Mouse (Mus musculus) heart, postnatal 0 days (tissue): ENCODE results near the gene Foxl2. TPM values are rescaled to one million over a fixed set of nuclear protein-coding genes. Genes with fewer than 3 reads are reported as not detected.

ENCODE experiments used
- ATAC-seq: fragments of 200-750 bp; cut with Nextera tagmentation; 2 replicates; pipeline ENCODE4 v1.8.0; 2017; ENCODE audit warnings: low read depth, moderate number of reproducible peaks, moderate library complexity; ENCODE audit not compliant: insufficient read depth
- DNase-seq: peaks from one replicate; pipeline ENCODE4 v3.0.0-alpha.2; 2016; ENCODE audit warnings: low spot score
- H3K27ac ChIP-seq: fragments of 300-500 bp; sonication (generic); 2 replicates; pipeline ENCODE4 v1.5.1; 2014; ENCODE audit warnings: low read depth, mild to moderate bottlenecking
- H3K27me3 ChIP-seq: fragments of 300-500 bp; sonication (generic); 2 replicates; pipeline ENCODE4 v1.6.1; 2014; ENCODE audit warnings: low read length, mixed read lengths; ENCODE audit not compliant: control insufficient read depth, insufficient read depth
- H3K36me3 ChIP-seq: fragments of 300-500 bp; sonication (generic); replicated peaks from 2 replicates; pipeline ENCODE4 v1.6.1; 2014; ENCODE audit warnings: low read length, mixed read lengths; ENCODE audit not compliant: control insufficient read depth, insufficient read depth
- H3K4me1 ChIP-seq: fragments of 300-500 bp; sonication (generic); 2 replicates; pipeline ENCODE4 v1.6.1; 2014; ENCODE audit warnings: antibody characterized with exemption; ENCODE audit not compliant: control insufficient read depth, insufficient read depth
- H3K4me2 ChIP-seq: fragments of 300-500 bp; sonication (generic); 2 replicates; pipeline ENCODE4 v1.6.1; 2014; ENCODE audit warnings: low read depth, mild to moderate bottlenecking, low read length, moderate library complexity
- H3K4me3 ChIP-seq: fragments of 300-500 bp; sonication (generic); 2 replicates; pipeline ENCODE4 v1.5.1; 2014; ENCODE audit warnings: low read depth, low read length
- H3K9ac ChIP-seq: fragments of 300-500 bp; sonication (generic); replicated peaks from 2 replicates; pipeline ENCODE4 v1.6.1; 2014; ENCODE audit warnings: low read depth, low read length, mixed read lengths
- H3K9me3 ChIP-seq: fragments of 300-500 bp; sonication (generic); replicated peaks from 2 replicates; pipeline ENCODE4 v1.6.1; 2016; ENCODE audit warnings: low read length; ENCODE audit not compliant: control insufficient read depth
- CTCF ChIP-seq: IDR thresholded peaks from 2 replicates; pipeline ENCODE4 v1.5.1; 2016; ENCODE audit warnings: antibody characterized with exemption, control low read depth, low read depth
- EP300 ChIP-seq: IDR thresholded peaks from 2 replicates; pipeline ENCODE4 v1.6.1; 2016; ENCODE audit warnings: antibody characterized with exemption, low read depth
- WGBS: fragments of 180-500 bp; shearing (Covaris S2); extraction: QIAGEN DNeasy Blood & Tissue Kit; methylation state at CpG from one replicate; pipeline ENCODE4 v1.1.7; 2014; 5-methylcytosine and 5-hydroxymethylcytosine counted together
- polyA plus RNA-seq: library from polyadenylated mRNA; unstranded; fragments of >200 nt; fragmentation: Nextera tagmentation; extraction: Ambion mirVana; gene quantifications from 2 replicates; pipeline ENCODE4 v1.2.1, GENCODE M21; 2015
- total RNA-seq: library from RNA; depleted of rRNA; stranded (reverse); fragments of >200 nt; gene quantifications from 2 replicates; pipeline ENCODE4 v1.2.3, GENCODE M21; 2014; ENCODE audit warnings: low replicate concordance

The Foxl2 gene
- total and polyA plus RNA-seq, 2 experiments from 2014 or later, result not detected

DNA sequence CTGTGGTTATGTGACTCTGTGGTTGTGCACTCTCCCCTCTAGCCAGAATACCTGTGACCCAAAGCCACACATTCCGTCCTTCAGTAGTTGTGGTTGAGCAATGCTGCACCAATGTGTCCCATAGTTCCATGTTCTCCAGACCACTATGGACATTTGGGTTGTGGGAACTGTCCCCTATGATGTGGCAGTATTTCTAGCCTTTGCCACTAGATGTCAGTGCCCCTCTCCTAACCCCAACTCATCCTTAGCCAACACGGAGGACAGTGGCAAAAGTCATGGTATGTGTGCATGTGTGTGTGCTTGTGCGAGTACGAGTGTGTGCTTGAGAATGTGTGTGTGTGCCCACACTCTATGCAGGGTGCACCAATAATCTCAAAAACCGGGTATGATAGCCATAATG is 21.4 kb downstream of the Foxl2 start:
- Histone ChIP-seq H3K4me1 (0 out of 2 replicates have a peak, but pooled peaks cover 8% of the 10 kb centered on the region), H3K9ac (no peak overlapping the region), H3K27ac (no peak overlapping the region), H3K9me3 (no peaks in the 10 kb centered on the region), H3K27me3 (peaks cover 72% of the 10 kb centered on the region), H3K4me2 (no peak overlapping the region), H3K4me3 (no peak overlapping the region), H3K36me3 (no peaks in the 10 kb centered on the region)
- no peak for ATAC-seq
- WGBS, result 40% methylated on average over 5 of the region's 5 CpGs
- peak; percentile 46 for TF ChIP-seq CTCF
- no peak for TF ChIP-seq EP300
- DNase-seq, result no peak

DNA sequence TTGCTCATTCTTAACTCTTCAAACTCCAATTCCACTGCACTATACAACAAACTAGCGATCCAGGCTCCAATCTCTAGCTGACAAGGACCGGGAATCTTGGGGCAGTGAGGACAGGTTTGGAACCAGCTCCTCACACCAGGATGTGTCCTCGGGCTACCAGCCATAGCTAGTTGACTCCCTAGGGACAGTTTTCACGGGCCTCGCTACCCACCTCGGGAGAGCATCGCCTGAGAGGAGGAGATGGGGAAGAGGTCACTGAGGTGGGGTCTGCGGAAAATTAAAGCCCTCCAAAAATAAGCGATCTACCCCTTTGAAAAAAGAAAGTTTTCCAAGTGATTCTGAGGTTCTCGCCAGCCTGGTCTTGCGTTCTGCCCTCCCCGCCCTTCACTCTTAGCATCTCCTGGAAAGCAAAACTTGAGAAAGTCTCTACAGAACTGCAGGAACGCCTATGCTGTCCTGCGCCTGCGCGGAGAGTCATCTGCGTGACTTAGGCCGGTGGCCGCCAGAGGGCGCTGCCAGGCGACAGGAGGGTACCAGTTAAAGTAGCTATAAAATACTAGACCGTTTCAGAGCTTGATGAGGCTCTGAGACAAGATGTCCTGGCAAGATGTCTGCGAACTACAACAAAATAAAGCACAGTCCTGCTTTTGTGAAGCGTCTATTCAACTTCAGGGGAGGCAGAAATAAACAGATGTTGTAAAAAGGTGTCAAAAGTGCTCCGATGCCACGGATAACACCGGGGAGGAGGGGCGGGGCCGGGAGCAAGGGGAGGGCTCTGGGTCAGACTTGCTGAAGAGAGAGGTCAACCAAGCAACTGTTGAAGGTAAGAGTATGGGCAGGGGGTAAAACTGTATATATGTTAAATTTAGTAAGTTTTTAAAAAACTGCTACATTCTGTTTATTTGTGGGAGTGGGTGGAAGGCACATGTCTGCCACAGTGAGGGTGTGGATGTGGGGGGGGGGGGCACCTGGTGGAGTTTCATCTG is 24.6 kb downstream of the Foxl2 start:
- peak; percentile 84 for DNase-seq
- Histone ChIP-seq H3K27me3 (peaks cover 51% of the 10 kb centered on the region), H3K4me2 (peak overlapping the region; percentile 47), H3K9me3 (no peaks in the 10 kb centered on the region), H3K27ac (no peak overlapping the region), H3K36me3 (no peaks in the 10 kb centered on the region), H3K4me3 (peak overlapping the region; percentile 23), H3K9ac (no peak overlapping the region), H3K4me1 (0 out of 2 replicates have a peak, but pooled peaks cover 3% of the 10 kb centered on the region)
- TF ChIP-seq CTCF, result peak; percentile 95
- no peak for TF ChIP-seq EP300
- 7% methylated on average over 29 of the region's 29 CpGs for WGBS
- ATAC-seq, result peak; percentile 70; the same call in 1 of the 2 replicates

DNA sequence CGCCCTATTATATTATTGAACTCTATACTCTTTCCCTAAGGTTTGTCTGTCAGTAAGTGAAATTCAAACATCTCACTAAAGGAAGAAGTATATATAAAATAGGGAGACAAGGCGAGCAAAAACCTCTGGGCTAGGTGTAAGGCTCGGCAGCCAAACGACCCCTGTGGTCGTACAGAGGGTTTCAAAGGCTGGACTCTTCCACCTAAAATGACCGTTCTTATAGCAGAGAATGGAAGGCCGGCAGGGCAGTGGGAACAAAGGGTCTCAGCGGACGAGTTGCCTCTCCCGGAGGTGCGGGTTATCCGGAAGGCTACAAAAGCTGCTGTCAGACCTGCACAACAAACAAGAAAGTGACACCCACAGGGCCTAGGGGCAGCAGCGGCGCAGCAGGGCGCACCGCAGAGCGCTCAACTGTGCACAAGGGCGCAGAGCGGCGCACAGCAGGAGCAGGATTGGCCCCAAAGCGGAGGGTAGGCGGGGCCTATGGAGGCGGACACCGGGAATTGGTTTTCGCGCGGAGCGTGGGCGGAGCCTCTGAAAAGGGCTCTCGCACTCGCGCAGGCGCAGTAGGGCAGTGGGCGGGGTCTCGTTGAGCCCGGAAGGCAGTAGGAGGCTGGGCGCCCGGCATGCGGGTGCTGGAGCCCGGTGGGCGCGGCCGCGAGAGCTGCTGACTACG is 30.9 kb downstream of the Foxl2 start, which contains the start of gene Faim:
TSS of gene Faim (plus strand) at position 574 of the 676 bp plus-strand sequence.
- Histone ChIP-seq H3K4me2 (peak within 1 kb of the TSS; percentile 97), H3K36me3 (no peaks in the 10 kb centered on the region), H3K4me1 (peaks cover 6% of the 10 kb centered on the region; the same call in 1 of the 2 replicates), H3K27ac (peak within 1 kb of the TSS; percentile 58; the same call in 1 of the 2 replicates), H3K4me3 (peak within 1 kb of the TSS; percentile 79), H3K9ac (peak within 1 kb of the TSS; percentile 63), H3K27me3 (peaks cover 14% of the 10 kb centered on the region; the same call in 1 of the 2 replicates), H3K9me3 (no peaks in the 10 kb centered on the region)
- 2% methylated on average over 45 of the region's 45 CpGs for WGBS
- peak; percentile 97 for DNase-seq
- ATAC-seq, result peak; percentile 100
- TF ChIP-seq EP300 (no peak), CTCF (no peak)

- Histone ChIP-seq H3K27me3 (peaks cover 11% of the 10 kb centered on the region; the same call in 1 of the 2 replicates), H3K4me3 (peak overlapping the region; percentile 79), H3K36me3 (no peaks in the 10 kb centered on the region), H3K4me1 (peaks cover 6% of the 10 kb centered on the region; the same call in 1 of the 2 replicates), H3K4me2 (peak overlapping the region; percentile 97), H3K9me3 (no peaks in the 10 kb centered on the region), H3K27ac (no peak overlapping the region), H3K9ac (peak overlapping the region; percentile 63)
- DNase-seq (no peak), ATAC-seq (no peak; the same call in 1 of the 2 replicates)
- TF ChIP-seq CTCF (no peak), EP300 (no peak)
- under 1% methylated on average over 49 of the region's 50 CpGs for WGBS
Measured at GRCm38 (mm10) chr9:98986476-98987096, 31.5 kb downstream of the Foxl2 start.

- Histone ChIP-seq H3K27me3 (peaks cover 11% of the 10 kb centered on the region; the same call in 1 of the 2 replicates), H3K27ac (no peak overlapping the region), H3K9ac (peak overlapping the region; percentile 63), H3K9me3 (no peaks in the 10 kb centered on the region), H3K36me3 (no peaks in the 10 kb centered on the region), H3K4me2 (peak overlapping the region; percentile 97), H3K4me1 (peaks cover 6% of the 10 kb centered on the region; the same call in 1 of the 2 replicates), H3K4me3 (peak overlapping the region; percentile 79)
- 40% methylated on average over 9 of the region's 9 CpGs for WGBS
- ATAC-seq (no peak), DNase-seq (no peak)
- no peak for TF ChIP-seq CTCF
- TF ChIP-seq EP300, result no peak
Measured at GRCm38 (mm10) chr9:98987131-98987530, 32.0 kb downstream of the Foxl2 start.
